Mouse (Mus musculus): Measurements from ENCODE around the gene Ilf2.

DNA sequence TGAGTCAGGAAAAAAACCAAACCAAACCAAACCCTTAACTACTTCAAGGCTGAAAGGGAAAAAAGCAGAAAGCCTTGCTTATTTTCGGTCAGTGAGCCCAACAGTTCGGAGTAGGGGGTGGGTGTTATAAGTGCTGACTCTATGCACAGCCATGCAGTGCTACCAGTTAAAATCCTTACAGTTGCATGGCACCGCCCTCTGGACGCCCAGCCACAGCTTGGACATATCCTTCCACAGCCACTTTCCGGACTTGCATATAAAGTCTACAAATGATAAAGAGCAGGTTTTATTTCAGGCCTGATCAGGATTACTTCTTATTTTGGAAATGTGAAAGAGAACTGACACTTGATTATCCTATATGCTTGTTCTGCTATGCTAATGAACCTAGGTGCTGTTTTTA, 29.3 kb downstream of the Ilf2 start:
- TF ChIP-seq CTCF (IDR thresholded peaks at IDR 0.05; ENCODE audit: borderline replicate concordance, insufficient read depth, low read depth, low read length) (no peak), POLR2A (IDR thresholded peaks at IDR 0.05; ENCODE audit: borderline replicate concordance, insufficient read depth, low read length) (no peak)
